Mouse (Mus musculus) mouse trophoblast stem cell (cell line): ENCODE measurements around the gene Cfap74.

Experiments
- in situ Hi-C, 2 experiments: fragments of 300-500 bp; cut with MseI, MboI; formaldehyde crosslinking; loops; 2 replicates in 1 of 2; 3 replicates in 1 of 2; pipeline ENCODE4 v1.15.1; 2025

Cfap74 gene

GRCm38 (mm10) chr4:155409058-155409776 is at the start of gene Cfap74:
Gene Cfap74 (plus strand): TSS chr4:155409190.
- in situ Hi-C loops = no loop called here

DNA sequence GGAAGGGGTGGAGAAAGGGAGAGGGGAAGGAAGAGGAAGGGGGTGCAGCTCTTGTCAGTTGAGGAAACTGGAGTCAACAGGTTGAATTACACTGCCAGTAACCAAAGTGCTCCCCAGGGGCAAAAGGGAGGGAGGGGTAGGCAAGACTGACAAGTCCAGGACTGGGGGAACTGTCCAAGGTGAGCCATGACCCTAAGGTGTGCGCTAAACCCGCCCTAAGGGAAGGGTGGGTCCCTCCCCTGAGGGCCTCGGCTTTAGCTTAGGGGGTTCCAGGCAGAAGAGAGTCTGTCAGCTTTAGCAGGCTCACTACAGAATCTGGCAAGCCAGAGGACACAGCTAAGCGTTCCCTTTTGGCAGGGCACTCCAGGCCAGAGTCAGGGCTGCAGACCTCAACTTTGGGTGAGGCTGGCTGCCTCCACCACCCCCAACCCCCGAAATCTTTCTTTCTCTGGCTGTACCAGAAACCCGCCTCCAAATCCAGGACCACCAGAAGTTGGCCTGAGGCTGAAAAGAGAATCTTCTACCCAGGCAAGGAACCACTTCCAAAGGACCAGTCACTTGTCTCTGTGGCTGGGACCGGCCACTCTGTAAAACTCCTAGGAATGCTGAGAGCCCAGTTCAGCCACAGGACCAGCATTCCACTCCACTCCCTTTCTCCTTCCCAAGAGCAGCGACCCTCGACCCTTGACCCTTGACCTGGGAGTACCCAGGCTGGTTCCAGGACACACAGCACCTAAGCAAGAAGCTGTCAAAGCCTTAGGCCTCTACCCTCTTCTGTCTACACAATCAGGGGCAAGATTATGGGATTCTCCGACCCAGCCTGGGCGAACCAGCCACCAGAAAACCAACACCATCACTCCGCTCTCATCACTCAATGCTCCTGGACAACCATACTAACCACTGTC is 49.2 kb upstream of the Cfap74 start:
- in situ Hi-C loops = no loop called here

GRCm38 (mm10) chr4:155360856-155361255 is 48.1 kb upstream of the Cfap74 start:
- in situ Hi-C loops = no loop called here

GRCm38 (mm10) chr4:155361303-155361791 is 47.6 kb upstream of the Cfap74 start, which contains the start of gene Prkcz:
Gene Prkcz (minus strand): TSS chr4:155361361.
- in situ Hi-C loops = no loop called here

DNA sequence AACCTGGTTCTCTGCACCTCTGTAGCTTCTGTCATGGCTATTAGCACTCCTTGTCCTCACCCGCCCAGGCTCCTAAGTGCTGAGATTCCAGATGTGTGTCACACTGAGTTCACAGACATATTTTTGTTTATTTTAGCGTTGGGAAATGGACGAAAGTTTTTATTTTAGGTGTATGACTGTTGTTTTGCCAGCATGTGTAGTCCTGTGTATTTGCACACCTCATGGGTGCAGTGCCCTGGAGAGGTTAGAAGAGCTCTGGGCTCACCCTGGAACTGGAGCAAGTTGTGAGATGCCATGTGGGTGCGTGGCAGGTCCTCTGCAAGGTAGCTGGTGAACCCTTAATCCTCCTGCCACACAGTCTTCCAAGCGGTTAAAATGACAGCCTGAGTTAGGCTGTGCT is 46.5 kb upstream of the Cfap74 start:
- in situ Hi-C loops = no loop called here

- in situ Hi-C loops = no loop called here
Measured at GRCm38 (mm10) chr4:155366784-155367183, 42.2 kb upstream of the Cfap74 start.

DNA sequence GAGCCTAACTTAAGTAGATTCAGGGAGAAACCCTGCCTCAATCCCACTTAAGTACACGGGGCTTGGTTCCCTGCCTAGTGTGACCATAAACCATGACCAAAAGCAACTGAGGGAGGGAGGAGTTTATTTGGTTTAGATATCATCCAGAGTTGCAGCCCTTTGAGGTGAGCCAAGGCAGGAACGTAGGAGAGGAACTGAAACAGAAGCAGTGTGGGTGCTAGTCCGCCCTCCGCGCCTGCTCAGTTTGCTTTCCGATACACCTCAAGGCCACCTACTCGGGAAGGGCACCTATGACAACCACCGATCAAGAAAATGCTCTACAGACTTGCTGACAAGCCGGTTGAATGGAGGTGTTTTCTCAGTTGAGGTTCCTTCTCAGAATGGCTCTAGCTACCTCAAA is 41.3 kb upstream of the Cfap74 start:
- in situ Hi-C loops = no loop called here

DNA sequence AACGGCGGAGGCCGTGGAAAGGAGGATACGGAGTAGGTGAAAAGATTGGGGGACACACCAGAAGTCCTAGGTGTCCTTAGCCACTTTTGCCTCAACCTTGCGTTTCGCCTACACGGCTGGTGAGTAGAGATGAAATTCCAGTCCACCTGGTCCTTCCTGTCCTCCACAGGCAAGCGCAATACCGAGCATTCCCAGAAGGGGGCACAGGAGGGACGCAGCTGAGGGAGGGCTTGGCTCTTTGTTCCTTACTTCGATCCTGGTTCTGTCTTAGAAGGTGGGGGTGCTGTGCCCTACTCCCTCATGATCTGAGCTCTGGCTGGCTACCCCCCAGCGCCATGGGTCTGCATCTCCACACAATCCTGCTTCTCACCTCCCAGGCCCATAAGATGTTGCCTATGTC is 40.3 kb upstream of the Cfap74 start:
- in situ Hi-C loops = no loop called here

GRCm38 (mm10) chr4:155370737-155371715 is 38.0 kb upstream of the Cfap74 start:
- in situ Hi-C loops = no loop called here

GRCm38 (mm10) chr4:155371797-155372735 is 36.9 kb upstream of the Cfap74 start:
- in situ Hi-C loops = no loop called here

DNA sequence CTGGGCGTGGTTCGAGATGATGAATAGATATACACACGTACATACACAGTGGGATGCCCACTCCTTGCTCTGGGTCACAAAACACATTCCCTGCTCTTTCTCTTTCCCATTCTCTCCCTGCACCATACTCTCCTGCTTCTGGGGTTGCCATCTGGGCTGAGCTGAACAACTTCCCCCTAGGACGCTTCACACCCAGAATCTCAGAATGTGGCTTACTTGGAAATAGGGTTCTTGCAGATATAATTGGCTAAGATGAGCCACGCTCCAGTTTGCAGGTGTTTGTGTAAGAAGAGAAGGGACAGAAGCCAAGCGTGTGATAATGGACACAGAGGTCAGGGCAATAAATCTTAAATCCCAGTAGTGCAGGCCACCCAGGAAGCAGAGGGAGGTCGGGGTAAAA is 27.0 kb upstream of the Cfap74 start:
- in situ Hi-C loops = no loop called here

GRCm38 (mm10) chr4:155382752-155383151 is 26.2 kb upstream of the Cfap74 start:
- in situ Hi-C loops = no loop called here

DNA sequence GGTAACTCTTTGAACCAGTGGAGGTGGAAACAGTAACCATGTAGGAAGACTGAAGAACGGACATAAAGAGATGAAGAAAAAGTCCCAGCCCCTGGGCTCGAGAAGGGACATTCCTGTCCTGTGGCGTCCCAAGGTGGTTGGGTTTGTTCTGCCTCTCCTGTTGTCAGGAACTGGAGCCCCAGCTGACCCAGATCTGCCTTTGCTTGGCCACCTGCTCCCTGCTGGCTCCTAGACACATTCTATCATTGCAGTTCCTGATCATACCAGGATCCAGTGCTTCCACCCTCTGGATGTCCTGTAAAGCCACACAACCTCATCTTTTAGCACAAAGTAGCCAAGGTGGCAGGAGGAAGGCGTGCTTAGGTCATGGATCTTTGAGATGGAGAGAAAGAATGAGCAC is 25.7 kb upstream of the Cfap74 start:
- in situ Hi-C loops = no loop called here

DNA sequence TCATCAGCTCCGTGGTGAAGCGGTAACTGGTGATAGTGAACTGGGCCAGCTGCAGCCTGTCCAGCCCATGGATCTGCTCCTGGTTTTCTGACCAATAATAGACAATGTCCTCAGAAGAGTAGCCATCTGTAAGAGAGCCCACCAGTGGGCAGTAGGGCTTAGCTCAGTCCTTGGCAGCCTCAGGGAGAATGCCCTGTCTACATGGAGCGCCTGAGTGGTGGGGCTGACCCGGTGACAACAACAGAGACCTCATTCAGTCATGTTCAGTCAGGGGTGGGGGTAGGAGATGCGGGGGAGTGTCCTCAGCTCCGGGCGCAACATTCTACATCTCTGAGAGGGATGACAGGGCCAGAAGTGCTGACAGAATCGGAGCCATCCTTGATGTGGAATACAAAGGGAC is 21.8 kb upstream of the Cfap74 start:
- in situ Hi-C loops = no loop called here

DNA sequence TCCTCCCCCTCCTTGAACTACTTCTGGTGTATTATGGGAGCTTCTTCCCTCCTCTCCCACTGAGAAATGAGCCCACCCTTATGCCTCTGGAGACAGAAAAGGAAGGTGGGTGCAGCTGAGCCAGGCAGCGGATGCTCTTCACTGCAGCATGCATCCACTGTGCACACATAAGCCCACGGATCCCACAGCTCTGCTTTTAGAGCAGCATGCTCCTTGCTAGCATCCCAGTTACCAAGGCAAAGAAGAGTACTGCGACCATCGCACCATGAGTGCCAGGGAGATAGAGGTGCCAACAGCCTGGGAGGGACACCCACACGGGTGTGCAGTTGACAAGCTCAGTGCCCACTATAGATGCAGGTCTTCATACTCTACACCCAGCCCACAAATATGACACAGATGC is 13.5 kb upstream of the Cfap74 start:
- in situ Hi-C loops = no loop called here

GRCm38 (mm10) chr4:155396751-155397150 is 12.2 kb upstream of the Cfap74 start:
- in situ Hi-C loops = no loop called here

DNA sequence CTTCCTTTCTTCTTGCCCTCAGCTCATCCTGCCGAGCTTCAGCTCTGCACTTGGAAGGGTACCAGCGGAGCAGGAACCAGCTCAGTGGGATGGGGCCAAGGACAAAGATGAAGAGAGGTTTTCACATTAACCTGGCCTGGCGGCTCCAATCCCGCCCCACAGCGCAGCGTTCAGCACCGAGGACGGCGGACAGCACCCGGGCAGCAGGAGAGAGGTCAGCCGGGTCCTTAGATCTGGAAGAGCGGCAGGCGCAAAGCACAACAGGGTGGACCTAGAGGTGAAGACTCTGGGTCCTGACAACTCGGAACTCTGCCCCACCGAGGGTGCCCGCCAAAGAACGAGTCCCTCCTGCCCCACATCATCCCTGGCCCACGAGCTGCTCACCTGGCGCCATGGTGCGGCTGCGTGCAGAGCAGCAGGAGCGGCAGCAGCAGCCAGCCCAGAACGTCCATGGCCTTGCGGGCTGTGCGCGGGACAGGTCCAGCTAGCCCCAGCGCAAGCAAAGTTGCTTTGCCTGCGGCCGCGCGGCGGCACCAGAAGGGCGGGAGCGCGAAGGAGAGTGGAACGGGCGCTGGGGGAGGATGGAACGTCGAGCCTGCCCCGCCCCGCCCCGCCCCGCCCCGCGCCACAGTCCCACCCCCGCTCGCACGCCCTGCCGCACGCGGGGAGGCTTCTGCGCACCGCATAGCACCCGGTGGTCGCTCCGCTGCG is 11.3 kb upstream of the Cfap74 start, which contains the start of gene Gabrd:
Gabrd (minus strand) TSS at position 602 of the 711 bp plus-strand sequence.
- in situ Hi-C loops = no loop called here

- in situ Hi-C loops = no loop called here
Measured at GRCm38 (mm10) chr4:155398222-155398540, 10.8 kb upstream of the Cfap74 start.

GRCm38 (mm10) chr4:155401121-155401520 is 7.9 kb upstream of the Cfap74 start:
- in situ Hi-C loops = no loop called here

DNA sequence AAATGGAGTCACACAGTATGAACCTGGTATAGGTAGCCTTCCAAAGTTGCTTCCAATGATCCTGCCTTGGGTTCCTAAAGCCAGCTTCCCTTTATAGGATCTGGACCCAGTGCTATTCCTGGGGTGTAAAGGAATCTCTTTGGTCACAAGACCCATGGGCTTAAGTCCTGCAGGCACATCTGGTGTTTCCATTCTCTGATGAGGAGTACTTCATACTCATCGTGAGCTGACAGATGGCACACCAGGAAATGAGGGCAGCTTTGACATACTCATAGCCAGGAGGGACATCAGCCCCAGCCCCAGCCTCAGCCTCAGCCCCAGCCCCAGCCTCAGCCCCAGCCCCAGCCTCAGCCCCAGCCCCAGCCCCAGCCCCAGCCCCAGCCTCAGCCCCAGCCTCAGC is 6.5 kb upstream of the Cfap74 start:
- in situ Hi-C loops = no loop called here
